Mouse (Mus musculus) hindbrain, embryonic 13.5 days (tissue): ENCODE results near the gene Bard1. TPM values are rescaled to one million over a fixed set of nuclear protein-coding genes. Genes with fewer than 3 reads are reported as not detected.

Experiments used
- ATAC-seq: fragments of 200-750 bp; cut with Nextera tagmentation; 2 replicates; pipeline ENCODE4 v1.8.0; 2017; ENCODE audit warnings: moderate TSS enrichment; ENCODE audit not compliant: low FRiP score
- H3K27ac ChIP-seq: fragments of 300-500 bp; sonication (generic); 2 replicates; pipeline ENCODE4 v1.5.1; 2015; ENCODE audit warnings: inconsistent platforms, mild to moderate bottlenecking, moderate library complexity
- H3K27me3 ChIP-seq: fragments of 300-500 bp; sonication (generic); 2 replicates; pipeline ENCODE4 v1.6.1; 2015; ENCODE audit warnings: mild to moderate bottlenecking, inconsistent platforms
- H3K36me3 ChIP-seq: fragments of 300-500 bp; sonication (generic); 2 replicates; pipeline ENCODE4 v1.6.1; 2015; ENCODE audit warnings: mild to moderate bottlenecking, inconsistent platforms
- H3K4me1 ChIP-seq: fragments of 300-500 bp; sonication (generic); replicated peaks from 2 replicates; pipeline ENCODE4 v1.6.1; 2015; ENCODE audit warnings: inconsistent platforms
- H3K4me2 ChIP-seq: fragments of 300-500 bp; sonication (generic); 2 replicates; pipeline ENCODE4 v1.6.1; 2015; ENCODE audit warnings: inconsistent platforms, mild to moderate bottlenecking, moderate library complexity
- H3K4me3 ChIP-seq: fragments of 300-500 bp; sonication (generic); 2 replicates; pipeline ENCODE4 v1.5.1; 2015; ENCODE audit warnings: mild to moderate bottlenecking, inconsistent platforms
- H3K9ac ChIP-seq: fragments of 300-500 bp; sonication (generic); 2 replicates; pipeline ENCODE4 v1.6.1; 2015; ENCODE audit warnings: mild to moderate bottlenecking, inconsistent platforms
- H3K9me3 ChIP-seq: fragments of 300-500 bp; sonication (generic); 2 replicates; pipeline ENCODE4 v1.6.1; 2016; ENCODE audit warnings: inconsistent platforms
- WGBS: fragments of 180-500 bp; shearing (Covaris S2); methylation state at CpG from one replicate; pipeline ENCODE4 v1.1.7; 2015; 5-methylcytosine and 5-hydroxymethylcytosine counted together
- polyA plus RNA-seq: library from polyadenylated mRNA; unstranded; fragments of >200 nt; fragmentation: Nextera tagmentation; extraction: Ambion mirVana; gene quantifications from 2 replicates; pipeline ENCODE4 v1.2.1, GENCODE M21; 2015

Bard1 gene
- polyA plus RNA-seq, 1 experiment from 2014 or later = 1.1 TPM

- Histone ChIP-seq H3K27ac (no peak overlapping the region), H3K9me3 (no peaks in the 10 kb centered on the region), H3K4me3 (no peak overlapping the region), H3K4me1 (no peaks in the 10 kb centered on the region), H3K36me3 (no peaks in the 10 kb centered on the region), H3K9ac (no peak overlapping the region), H3K27me3 (no peaks in the 10 kb centered on the region), H3K4me2 (no peak overlapping the region)
- ATAC-seq = no peak
- 49% methylated on average over 7 of the region's 7 CpGs for WGBS
Measured at GRCm38 (mm10) chr1:71036999-71037398, 65.9 kb downstream of the Bard1 start.

GRCm38 (mm10) chr1:71035565-71035964 lies 67.4 kb downstream of the Bard1 start:
- ATAC-seq = no peak
- Histone ChIP-seq H3K9ac (no peak overlapping the region), H3K4me1 (no peaks in the 10 kb centered on the region), H3K27me3 (no peaks in the 10 kb centered on the region), H3K27ac (no peak overlapping the region), H3K4me2 (no peak overlapping the region), H3K36me3 (no peaks in the 10 kb centered on the region), H3K9me3 (no peaks in the 10 kb centered on the region), H3K4me3 (no peak overlapping the region)
- 50% methylated on average over 1 of the region's 1 CpGs for WGBS

GRCm38 (mm10) chr1:71022766-71023165 lies 80.2 kb downstream of the Bard1 start:
- no peak overlapping the region for H3K4me3 ChIP-seq
- H3K9ac ChIP-seq = no peak overlapping the region
- no peaks in the 10 kb centered on the region for H3K36me3 ChIP-seq
- H3K27me3 ChIP-seq = no peaks in the 10 kb centered on the region
- H3K4me1 ChIP-seq = no peaks in the 10 kb centered on the region
- H3K9me3 ChIP-seq = no peaks in the 10 kb centered on the region
- 91% methylated on average over 5 of the region's 5 CpGs for WGBS
- no peak overlapping the region for H3K4me2 ChIP-seq
- H3K27ac ChIP-seq = no peak overlapping the region
- ATAC-seq = no peak

GRCm38 (mm10) chr1:71014345-71014744 lies 88.6 kb downstream of the Bard1 start:
- Histone ChIP-seq H3K27me3 (no peaks in the 10 kb centered on the region), H3K4me1 (no peaks in the 10 kb centered on the region), H3K27ac (no peak overlapping the region), H3K9me3 (no peaks in the 10 kb centered on the region), H3K4me2 (no peak overlapping the region), H3K36me3 (no peaks in the 10 kb centered on the region), H3K4me3 (no peak overlapping the region), H3K9ac (no peak overlapping the region)
- ATAC-seq = no peak

GRCm38 (mm10) chr1:71005998-71006397 lies 96.9 kb downstream of the Bard1 start:
- WGBS = 89% methylated on average over 6 of the region's 6 CpGs
- ATAC-seq = no peak
- Histone ChIP-seq H3K4me3 (no peak overlapping the region), H3K9ac (no peak overlapping the region), H3K4me1 (peaks cover 3% of the 10 kb centered on the region), H3K9me3 (no peaks in the 10 kb centered on the region), H3K36me3 (no peaks in the 10 kb centered on the region), H3K4me2 (no peak overlapping the region), H3K27me3 (no peaks in the 10 kb centered on the region), H3K27ac (no peak overlapping the region)

GRCm38 (mm10) chr1:71004177-71004576 lies 98.8 kb downstream of the Bard1 start:
- no peak for ATAC-seq
- 73% methylated on average over 1 of the region's 1 CpGs for WGBS
- H3K4me1 ChIP-seq = peaks cover 3% of the 10 kb centered on the region
- no peak overlapping the region for H3K4me3 ChIP-seq
- H3K4me2 ChIP-seq = no peak overlapping the region
- H3K27me3 ChIP-seq = no peaks in the 10 kb centered on the region
- H3K9ac ChIP-seq = no peak overlapping the region
- no peaks in the 10 kb centered on the region for H3K36me3 ChIP-seq
- no peaks in the 10 kb centered on the region for H3K9me3 ChIP-seq
- no peak overlapping the region for H3K27ac ChIP-seq

- H3K9ac ChIP-seq = no peak overlapping the region
- 89% methylated on average over 1 of the region's 1 CpGs for WGBS
- H3K4me3 ChIP-seq = no peak overlapping the region
- no peaks in the 10 kb centered on the region for H3K9me3 ChIP-seq
- no peak overlapping the region for H3K27ac ChIP-seq
- H3K4me1 ChIP-seq = peaks cover 3% of the 10 kb centered on the region
- no peak overlapping the region for H3K4me2 ChIP-seq
- ATAC-seq = no peak
- H3K27me3 ChIP-seq = no peaks in the 10 kb centered on the region
- no peaks in the 10 kb centered on the region for H3K36me3 ChIP-seq
Measured at GRCm38 (mm10) chr1:71003741-71004140, 99.2 kb downstream of the Bard1 start.

- H3K9ac ChIP-seq = no peak overlapping the region
- H3K4me2 ChIP-seq = no peak overlapping the region
- 0 out of 2 replicates have a peak, but pooled peaks have one; percentile 43 for ATAC-seq
- peaks cover 6% of the 10 kb centered on the region; the same call in 1 of the 2 replicates for H3K4me1 ChIP-seq
- H3K36me3 ChIP-seq = no peaks in the 10 kb centered on the region
- no peak overlapping the region for H3K27ac ChIP-seq
- no peaks in the 10 kb centered on the region for H3K27me3 ChIP-seq
- H3K4me3 ChIP-seq = no peak overlapping the region
- H3K9me3 ChIP-seq = no peaks in the 10 kb centered on the region
- 43% methylated on average over 10 of the region's 10 CpGs for WGBS
Measured at GRCm38 (mm10) chr1:70997377-70997993, 105.5 kb downstream of the Bard1 start.

- no peak for ATAC-seq
- no peak overlapping the region for H3K27ac ChIP-seq
- H3K9ac ChIP-seq = no peak overlapping the region
- H3K27me3 ChIP-seq = no peaks in the 10 kb centered on the region
- H3K9me3 ChIP-seq = no peaks in the 10 kb centered on the region
- no peaks in the 10 kb centered on the region for H3K36me3 ChIP-seq
- peaks cover 6% of the 10 kb centered on the region; the same call in 1 of the 2 replicates for H3K4me1 ChIP-seq
- no peak overlapping the region for H3K4me3 ChIP-seq
- WGBS = 63% methylated on average over 3 of the region's 3 CpGs
- H3K4me2 ChIP-seq = no peak overlapping the region
Measured at GRCm38 (mm10) chr1:70996766-70997165, 106.2 kb downstream of the Bard1 start.
